Mouse (Mus musculus) heart, adult 2 months (tissue): ENCODE data around the gene Tbc1d15.

Experiments used
- CTCF ChIP-seq: fragments of 200-600 bp; IDR thresholded peaks from 2 replicates; pipeline ENCODE4 v1.8.1; 2022; ENCODE audit warnings: antibody characterized with exemption, mild to moderate bottlenecking, moderate library complexity
- POLR2A ChIP-seq: fragments of 200-500 bp; IDR thresholded peaks from 2 replicates; pipeline ENCODE4 v1.6.1; 2011; ENCODE audit warnings: mild to moderate bottlenecking, low read depth, low read length, control low read depth; ENCODE audit not compliant: insufficient read depth

DNA sequence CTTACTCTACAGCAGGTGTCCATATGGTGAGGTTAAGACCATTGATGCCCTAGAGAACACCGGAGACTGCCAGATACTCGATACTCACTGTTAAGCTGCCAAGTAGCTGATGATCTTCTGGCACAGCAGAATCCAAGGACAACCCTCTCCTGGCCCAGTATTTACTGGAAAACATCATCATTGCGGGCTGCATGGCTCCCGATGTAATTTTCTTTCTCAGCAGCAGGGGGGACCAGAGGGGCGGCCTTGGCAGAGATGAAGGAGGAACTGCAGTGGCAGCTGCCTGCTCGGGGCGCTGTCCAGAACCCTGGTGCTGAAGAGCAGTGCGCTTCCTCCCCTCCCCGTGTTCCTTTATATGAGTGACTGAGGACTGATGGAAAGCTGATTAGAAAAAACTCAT lies 66.6 kb downstream of the Tbc1d15 start, which contains the start of gene Tph2:
- TF ChIP-seq POLR2A, result no peak
- peak; percentile 64 for TF ChIP-seq CTCF
